Mouse (Mus musculus) subcutaneous adipose tissue, adult 2 months (tissue): ENCODE data around the gene Ednrb. TPM values are rescaled to one million over a fixed set of nuclear protein-coding genes. Genes with fewer than 3 reads are reported as not detected.

Source experiments
- polyA plus RNA-seq: library from polyadenylated mRNA; depleted of rRNA; stranded (reverse); fragments of >200 nt; gene quantifications from 2 replicates; pipeline ENCODE4 v1.2.3, GENCODE M21; 2012; ENCODE audit warnings: low replicate concordance; rRNA removed

The Ednrb gene
- polyA plus RNA-seq = 12.7 and 13.7 TPM in 2 replicates

GRCm38 (mm10) chr14:103844011-103844549 is at the start of gene Ednrb:
TSS of gene Ednrb (minus strand) at chr14:103844402.

Other genes starting within 250 kb of the Ednrb start
- gene Slain1, start 194.2 kb downstream of the Ednrb start, polyA plus RNA-seq = 0.40 and 7.5 TPM in 2 replicates